Mouse (Mus musculus): ENCODE measurements at regions not wholly inside any gene's neighbourhood (a gene's known extent, or its start where the extent isn't known, plus 50 kb on each side); places are given as distances from the start of the nearest gene placed in this dataset.

DNA sequence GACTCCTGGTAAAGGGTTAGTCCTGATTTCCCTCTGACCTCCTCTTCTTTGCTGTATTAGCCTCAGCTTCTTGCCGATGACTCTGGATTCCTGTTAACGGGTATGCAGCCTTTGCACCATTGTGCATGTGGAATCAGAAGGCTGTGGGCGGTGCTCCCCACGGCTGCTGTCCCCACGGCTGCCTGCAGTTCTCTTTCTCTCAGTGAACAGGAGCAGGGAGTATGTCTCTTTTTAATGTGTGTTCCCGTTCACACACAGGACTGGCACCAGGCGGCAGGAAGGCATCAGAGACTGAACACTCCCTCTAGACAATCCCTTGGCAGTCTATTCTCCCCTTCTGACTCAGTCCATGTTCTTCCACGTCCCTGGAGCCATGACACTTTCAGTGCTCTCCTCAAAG, 178.9 kb downstream of the Zfp326 start:
- DNase-seq (ENCODE audit: low spot score), result no peak

DNA sequence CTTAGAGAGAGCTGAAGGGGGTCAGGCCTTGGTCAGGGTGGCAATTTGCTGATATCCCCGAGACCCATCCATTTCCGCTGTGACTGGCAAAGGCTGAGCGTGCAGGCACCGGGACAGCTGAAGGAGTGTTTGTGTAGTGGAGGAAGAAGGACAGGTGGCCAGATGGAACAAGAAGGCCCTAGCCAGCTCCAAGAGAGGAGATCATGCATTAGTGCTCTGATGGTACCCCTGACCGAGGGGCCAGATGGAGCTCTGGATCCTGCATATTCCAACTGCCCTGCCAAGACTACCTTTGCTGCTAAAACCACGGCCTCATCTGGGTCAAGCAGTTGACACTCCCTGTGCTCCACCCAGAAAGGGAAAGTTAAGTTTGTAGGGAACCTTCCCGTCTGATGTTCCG, 174.7 kb downstream of the Zfp326 start:
- DNase-seq (ENCODE audit: low spot score), result no peak

DNA sequence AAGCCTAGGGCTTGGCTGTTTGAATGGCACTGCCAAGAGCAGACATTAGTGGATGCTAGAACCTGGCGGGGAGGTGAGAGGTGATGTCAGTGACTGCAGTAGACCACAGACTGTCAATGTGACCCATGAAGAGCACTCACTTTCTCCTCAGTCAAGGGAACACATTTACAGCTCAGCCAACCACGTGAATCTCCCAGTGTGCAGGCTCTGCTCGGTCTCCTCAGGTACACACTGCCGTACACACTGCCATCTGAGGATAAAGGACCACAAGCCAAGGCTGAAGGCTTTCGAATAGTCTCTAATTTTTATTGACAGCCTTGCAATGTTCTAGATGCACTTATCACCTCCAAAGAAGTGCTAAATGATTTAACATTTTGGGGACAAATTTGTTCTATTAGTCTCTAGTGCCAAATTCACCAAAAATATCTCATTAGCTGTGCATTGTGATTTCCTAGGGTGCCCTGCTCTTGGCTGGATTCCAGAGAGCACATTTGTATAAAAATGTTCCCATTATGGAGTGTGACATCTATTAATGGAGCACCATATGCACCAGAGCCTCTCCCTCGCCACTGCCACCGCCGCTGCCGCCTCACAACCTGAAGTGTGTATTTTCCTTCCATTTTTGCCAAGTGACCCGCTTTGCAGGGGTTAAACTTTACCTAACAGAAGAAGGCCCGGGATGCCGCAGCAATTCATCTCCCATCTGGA, 168.7 kb downstream of the Zfp326 start:
- no peak for DNase-seq (ENCODE audit: low spot score)

DNA sequence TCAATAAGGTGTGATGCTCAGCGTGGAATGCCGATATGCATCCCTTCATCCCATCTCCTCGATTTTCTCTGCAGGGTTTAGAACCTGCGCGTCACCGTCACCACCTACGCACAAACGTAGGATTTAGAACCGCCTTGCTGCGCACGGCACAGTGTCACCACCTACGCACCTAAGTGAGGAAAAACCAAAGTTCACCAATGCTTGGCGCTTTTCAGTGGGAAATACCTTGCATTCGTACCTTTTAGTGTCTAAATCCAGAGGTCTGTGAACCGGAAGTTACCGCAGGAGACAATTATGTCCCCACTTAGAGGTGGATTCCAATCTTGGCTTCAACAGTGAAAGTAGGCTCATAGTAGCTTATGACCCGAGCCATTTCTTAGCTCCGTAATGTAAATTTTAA, 162.0 kb downstream of the Zfp326 start:
- DNase-seq (ENCODE audit: low spot score), result no peak

DNA sequence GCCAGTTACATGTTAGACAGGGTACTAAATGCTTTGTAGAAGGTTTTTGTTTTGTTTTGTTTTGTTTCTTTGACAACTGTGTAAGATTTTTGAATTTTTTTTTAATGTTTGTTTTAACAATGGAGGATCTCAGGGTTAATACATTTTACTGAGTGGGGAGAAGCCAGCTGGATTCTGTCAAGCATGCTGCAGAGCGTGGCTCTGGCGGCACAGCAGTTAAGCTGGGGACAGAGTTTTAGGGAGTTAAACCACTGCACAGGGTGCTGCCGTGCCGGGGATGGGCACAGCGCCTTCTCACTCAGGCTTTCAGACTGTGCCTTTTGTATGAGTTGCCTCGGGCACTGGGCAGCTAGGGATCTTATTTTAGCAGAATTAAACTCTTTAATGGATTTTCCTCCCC, 159.8 kb downstream of the Zfp326 start:
- DNase-seq (ENCODE audit: low spot score), result no peak

DNA sequence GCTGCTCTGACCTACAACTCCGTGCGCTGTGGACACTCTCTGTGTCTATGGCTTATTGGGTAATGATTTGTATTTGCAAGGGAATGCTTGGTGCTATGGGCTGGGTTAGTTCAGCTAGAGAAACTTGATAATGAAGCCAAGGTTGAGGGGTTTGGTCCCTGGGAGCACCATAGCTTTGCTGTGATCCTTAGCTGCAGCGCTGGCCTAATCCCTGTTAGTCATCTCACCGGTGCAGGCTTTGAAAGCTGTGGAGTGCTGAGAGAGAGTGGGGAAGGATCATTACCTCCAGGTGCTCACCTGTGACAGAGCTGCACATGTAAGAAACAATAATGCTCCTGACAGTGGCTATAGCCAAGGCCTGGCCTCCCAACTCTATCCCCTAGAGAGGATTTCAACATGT, 156.6 kb downstream of the Zfp326 start:
- DNase-seq (ENCODE audit: low spot score), result no peak

DNA sequence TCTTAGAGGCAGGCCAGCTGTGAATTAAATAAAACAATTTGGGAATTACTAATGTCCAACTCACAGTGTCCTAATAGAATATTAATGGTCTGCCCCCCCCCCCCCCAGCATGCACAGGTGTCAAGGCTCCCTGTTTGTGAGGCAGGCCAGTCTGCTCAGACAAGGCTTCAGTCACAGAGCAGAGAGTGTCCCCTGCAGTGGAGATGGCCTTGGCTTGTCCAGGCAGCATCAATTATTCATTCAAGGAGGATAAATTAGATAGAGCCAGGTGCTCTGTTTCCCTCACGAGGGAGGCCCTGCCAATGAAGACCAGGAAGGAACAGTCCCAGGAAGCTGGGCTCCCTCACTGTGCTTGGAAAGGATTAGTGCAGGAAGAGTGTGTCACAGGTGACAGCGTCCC, 150.5 kb downstream of the Zfp326 start:
- DNase-seq (ENCODE audit: low spot score), result no peak

DNA sequence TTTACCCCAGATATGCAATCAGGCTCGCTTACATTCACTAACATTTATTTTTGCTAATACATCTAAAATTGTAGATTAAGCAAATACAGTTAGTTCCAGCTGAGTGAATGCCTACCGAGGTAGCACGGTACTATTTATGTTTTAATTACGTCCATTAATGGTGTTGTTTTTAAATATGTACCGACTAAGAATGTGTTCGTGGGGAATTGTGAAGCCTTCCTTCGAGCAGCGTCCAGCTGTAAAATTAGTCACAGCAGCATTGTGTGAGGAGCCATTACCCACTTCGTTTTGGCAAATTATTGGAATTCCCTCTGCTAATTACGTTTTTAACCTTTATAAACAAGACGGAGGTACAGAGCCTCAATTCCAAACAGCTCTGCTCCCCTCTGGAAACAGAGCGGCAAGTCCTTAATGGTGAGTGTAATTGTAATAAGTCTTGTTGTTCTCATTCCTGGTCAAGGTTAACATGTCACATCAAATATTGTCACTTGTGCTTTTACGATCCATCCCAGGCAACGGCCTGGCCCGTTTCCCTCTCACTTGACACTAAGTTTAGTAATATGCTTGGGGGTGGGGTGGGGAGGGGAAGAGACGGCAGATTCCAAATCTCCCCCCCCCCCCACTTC, 128.0 kb downstream of the Zfp326 start:
- no peak for DNase-seq (ENCODE audit: low spot score)

DNA sequence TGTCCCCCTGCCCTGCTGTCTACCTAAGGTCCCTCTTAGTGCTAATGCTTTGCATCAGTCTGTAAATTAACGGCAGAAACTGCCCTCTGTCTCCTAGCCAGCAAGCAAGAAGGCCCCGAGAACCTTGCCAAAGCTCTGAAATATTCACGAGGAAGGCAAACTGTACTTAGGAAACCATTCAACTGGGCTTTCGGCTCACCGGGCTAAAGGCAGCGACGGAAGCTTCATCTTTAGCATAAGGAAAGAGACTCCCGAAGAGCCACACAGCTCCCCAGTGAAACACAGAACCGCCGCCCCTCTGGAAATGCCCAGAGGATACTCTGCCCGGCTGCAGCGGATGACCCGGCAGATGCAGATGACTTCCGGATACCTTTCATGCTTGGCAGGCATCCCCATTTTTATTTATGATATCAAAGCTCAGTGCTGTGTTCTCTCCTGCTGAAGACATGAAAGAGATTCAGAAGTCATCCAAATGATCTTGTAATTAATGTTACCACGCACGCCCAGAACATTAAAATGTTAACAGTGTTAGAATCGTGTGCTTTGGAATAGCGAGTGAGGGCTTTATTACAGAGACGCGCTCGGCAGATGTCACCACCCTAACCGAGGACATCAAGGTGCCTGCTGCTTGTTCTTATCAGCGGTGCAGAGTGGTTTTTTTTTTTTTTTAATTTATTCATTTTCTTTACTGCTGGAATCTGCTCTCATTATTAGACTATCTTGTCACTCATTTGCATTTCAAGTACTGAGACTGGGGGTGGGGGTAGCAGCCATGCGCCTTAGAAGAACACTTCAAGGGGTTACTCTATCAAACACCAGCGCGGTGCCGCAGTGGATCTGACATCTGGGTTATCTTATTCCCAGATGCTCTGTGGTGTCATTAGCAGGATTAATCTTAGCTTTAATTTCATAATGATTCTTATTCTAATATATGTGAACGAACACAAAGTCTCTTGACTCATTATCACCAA, 127.2 kb downstream of the Zfp326 start:
- DNase-seq (ENCODE audit: low spot score), result no peak

DNA sequence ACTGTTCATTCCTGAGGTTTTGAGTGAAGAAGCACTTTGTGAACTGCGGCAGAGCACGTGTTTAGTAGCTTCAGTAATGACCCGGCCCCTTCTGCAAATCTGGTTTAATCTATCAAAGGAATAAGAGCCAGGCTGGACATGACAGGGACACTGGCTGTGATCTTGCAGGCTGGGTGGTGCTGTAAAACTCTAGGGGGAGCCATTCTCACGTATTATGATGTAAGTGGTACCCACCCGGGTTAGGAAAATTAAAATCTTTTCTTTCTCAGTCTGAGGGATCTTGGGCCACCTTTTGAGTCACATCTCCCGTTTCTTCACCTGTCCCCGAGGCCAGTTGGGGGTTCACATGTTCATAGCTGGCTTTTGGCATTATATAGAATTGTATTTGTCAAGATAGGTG, 126.0 kb downstream of the Zfp326 start:
- no peak for DNase-seq (ENCODE audit: low spot score)

DNA sequence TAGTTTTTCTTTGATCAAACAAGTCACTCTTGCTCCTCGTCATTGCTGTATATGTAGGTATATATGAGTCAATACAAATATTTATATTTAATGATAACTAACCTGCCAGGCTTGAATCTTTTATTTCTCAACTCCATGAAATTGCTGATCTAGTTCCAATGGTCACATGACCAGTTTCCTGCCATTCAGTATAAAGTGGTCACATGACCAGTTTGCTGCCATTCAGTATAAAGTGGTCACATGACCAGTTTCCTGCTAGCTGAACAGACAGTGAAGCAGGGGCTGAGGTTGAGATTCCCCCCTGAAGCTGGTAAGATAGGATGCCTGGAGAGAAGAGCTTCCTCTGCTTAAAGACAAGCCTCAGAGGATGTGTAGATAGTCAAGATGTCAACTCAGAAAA, 117.9 kb downstream of the Zfp326 start:
- no peak for DNase-seq (ENCODE audit: low spot score)

DNA sequence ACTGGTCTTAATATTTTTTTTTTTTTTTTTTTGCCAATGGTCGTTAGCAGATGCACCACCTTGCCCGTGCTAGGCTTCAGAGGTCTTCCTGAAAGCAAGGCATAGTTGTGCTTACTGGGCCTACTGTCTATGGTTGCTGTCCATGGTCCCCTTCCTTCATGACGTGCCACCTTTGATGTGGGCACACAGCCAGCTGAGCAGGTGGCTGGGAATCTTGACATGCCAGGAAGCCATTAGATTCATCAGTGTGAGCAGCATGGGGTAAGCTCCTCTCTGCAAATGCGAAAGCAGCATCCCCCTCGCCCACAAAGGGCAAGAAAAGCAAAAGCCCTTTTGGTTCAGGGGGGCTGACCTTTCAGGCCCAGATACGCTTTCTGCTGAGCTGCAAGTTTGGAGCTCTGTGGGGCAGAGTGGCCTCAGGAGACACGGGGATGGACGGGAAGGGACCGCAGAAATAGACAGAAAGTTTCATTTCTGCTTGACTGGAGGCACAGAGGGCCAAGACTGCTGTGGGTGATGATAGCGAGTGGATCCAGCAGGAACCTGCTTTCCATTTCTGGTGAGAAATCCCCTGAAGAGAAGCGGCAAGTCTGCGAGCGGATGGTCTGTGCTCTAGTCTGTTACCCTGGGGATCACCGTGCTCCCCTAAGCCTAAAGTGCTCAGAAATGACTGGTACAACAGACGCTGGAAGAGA, 116.8 kb downstream of the Zfp326 start:
- no peak for DNase-seq (ENCODE audit: low spot score)

DNA sequence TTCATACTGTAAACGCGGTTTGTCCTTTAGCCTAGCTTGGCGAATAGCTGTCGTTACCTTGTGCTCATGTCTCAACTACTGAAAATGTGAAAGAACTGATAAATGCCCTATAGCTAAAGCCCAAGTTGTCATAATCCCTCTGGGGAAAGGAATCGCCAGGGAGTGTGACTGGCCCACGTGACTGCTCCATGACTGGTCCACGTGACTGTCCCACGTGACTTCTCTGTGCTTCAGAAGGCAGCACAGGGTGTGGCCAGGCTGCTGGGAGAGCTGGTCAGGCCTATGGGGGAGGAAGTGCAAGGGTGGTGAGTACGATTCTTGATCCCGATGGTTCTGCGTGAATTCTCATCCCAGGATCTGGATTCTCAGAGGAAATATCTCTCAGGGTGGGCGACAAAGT, 114.4 kb downstream of the Zfp326 start:
- DNase-seq (ENCODE audit: low spot score), result no peak

DNA sequence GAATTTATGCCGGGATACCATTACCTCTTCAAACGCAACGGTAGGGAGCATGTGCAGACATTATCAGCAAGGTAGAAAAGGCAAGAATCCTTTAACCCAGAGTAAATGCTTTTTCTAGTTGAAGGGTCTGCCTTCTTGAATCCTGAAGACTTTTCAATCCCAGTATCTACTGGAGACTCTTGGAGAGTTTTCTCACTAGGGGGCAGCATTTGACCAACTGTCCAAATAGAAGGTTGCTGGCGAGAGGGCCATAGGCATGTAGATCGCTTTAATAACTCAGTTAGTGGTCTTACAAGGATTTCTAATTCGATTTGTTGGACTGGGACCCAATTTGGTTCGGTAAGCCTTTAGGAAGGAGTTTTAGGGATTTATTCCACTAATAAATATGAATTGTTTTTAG, 110.0 kb downstream of the Zfp326 start:
- peak; percentile 3 for DNase-seq (ENCODE audit: low spot score)

DNA sequence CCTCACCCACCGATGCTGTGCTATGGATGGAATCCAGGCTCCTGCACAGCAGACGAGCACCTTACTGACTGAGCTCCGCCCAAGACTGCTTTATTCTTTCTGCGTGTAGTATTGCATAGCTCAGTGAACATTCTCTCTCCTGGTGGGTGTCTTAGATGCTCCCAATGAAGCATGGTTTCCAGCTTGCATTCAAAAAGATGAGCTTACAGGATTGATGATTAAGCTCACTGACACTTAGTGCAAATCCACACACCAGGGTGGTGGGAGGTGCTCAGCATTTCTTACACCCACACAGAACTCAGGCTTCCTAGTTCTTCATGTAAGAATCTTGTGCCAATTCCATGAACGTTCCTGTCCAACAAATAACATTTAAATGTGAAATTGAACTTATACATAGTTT, 106.8 kb downstream of the Zfp326 start:
- DNase-seq (ENCODE audit: low spot score), result no peak

DNA sequence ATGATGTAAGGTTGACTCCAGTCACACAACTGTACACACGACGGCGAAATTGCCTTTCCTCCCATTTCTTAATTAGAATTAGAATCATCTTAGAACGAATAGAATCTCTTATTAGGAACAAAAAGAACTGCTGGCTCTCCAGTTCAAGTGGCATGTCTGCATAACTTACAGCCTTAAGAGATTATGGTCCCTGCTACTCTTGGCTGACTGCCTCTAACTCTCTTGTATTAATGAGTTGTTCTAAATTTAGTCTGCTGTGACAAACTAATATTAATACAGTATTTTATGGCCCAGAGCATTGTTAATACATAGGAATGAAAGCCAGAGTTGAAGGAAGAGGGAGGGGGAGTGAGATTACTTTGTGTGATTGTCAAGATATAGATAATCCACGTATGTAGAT, 100.4 kb downstream of the Zfp326 start:
- DNase-seq (ENCODE audit: low spot score), result no peak

DNA sequence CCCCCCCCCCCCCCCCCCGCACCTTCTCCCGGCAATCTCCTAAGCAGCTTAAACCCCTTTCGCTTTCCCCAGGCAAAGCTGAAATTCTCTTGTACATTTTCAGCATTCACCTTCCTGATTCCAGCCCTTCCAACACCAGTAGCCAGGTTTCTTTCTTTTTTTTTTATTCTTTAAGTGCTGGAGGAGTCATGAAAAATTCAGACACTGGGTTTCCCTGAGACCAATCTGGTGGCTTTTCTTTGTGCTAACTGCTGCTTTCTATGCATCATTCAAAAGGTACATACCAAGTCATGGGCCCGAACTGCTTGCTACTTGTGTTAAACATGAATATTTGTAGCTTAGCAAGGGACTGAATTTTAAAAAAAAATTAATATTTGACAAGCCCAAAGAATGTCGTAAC, 99.7 kb downstream of the Zfp326 start:
- DNase-seq (ENCODE audit: low spot score), result no peak

DNA sequence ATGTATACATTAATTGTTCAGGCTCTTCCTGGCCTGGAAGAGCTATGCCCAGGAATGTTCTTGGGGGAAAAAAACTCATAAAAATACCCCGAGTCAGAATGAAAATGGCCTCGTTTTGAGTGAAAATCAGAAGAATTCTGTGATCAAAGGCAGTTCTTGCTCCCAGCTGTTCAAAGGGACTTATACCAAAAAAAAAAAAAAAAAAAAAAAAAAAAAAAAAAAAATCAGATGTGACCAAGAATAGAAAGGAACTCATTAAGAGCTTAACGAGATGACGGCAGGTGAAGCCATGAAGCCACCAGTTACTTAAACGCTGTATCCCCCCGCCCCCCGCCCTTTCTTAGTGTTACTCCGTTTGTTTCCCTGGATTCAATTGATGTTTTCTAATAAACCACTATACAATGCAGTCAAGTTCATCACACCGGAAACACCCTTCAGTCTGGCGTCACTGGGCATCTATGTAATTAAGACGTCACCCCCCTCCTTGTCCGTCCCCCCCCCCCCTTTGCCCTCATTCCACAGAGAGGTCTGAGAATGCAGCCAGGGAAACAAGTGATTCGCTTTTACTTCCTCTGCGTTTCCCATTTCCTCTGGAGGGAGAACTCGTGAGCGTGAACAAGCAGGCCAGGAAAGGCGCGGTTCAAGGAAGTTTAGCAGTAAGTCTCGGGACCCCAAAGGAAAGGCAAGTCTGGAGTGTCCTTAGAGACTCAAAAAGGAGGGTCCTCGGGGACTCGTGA, 99.1 kb downstream of the Zfp326 start:
- no peak for DNase-seq (ENCODE audit: low spot score)

DNA sequence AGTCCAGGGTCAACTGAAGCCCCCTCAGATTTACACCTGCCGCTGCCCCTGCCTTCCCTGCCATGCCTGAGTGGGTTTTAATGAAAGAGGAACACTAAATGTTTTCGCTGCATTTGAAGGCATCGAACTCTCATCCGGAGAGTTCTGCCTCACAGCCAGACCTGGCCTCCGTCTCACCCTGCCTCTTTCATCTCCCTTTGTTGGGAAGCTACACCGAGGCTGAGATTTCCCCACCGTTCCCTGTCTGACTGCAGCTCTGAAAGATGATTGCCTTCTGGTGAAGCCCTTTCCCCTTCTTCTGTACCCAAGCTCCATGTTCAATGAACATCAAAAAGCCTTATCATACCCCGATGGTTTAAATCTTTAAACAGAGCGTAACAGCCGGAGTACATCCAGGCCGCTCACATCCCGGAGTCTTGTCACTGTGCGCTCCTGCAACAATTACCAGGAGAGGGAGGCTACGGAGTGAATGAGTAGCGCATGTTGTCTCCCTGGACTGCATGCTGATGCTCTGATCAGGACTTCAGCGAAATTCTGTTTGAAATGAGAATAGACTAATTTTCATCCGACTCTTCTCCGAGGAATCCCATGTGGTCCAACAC, 98.3 kb downstream of the Zfp326 start:
- DNase-seq (ENCODE audit: low spot score), result no peak
